Mouse (Mus musculus) olfactory bulb, adult 2 months (tissue): Measurements from ENCODE around the gene Acadm. TPM values are rescaled to one million over a fixed set of nuclear protein-coding genes. Genes with fewer than 3 reads are reported as not detected.

ENCODE experiments used
- H3K27ac ChIP-seq: fragments of 200-500 bp; 2 replicates; pipeline ENCODE4 v1.5.1; 2012; ENCODE audit warnings: low read depth, low read length; ENCODE audit not compliant: insufficient read depth
- H3K4me1 ChIP-seq: fragments of 200-500 bp; 2 replicates; pipeline ENCODE4 v1.6.1; 2012; ENCODE audit warnings: low read length; ENCODE audit not compliant: control insufficient read depth, insufficient read depth
- H3K4me3 ChIP-seq: fragments of 200-500 bp; 2 replicates; pipeline ENCODE4 v1.5.1; 2012; ENCODE audit warnings: mild to moderate bottlenecking, low read depth, low read length, moderate library complexity; ENCODE audit not compliant: insufficient read depth
- CTCF ChIP-seq: fragments of 200-500 bp; IDR thresholded peaks from 2 replicates; pipeline ENCODE4 v1.5.1; 2012; ENCODE audit warnings: low read depth, mild to moderate bottlenecking, low read length, moderate library complexity; ENCODE audit not compliant: insufficient read depth
- POLR2A ChIP-seq: fragments of 200-500 bp; IDR thresholded peaks from 2 replicates; pipeline ENCODE4 v1.6.1; 2012; ENCODE audit warnings: mild to moderate bottlenecking, low read depth, low read length, moderate library complexity; ENCODE audit not compliant: insufficient read depth
- WGBS: fragments of 180-500 bp; shearing (Covaris S2); methylation state at CpG from one replicate; pipeline ENCODE4 v1.1.7; 2018; 5-methylcytosine and 5-hydroxymethylcytosine counted together
- polyA plus RNA-seq: library from polyadenylated mRNA; stranded (reverse); fragments of >200 nt; gene quantifications from 2 replicates; pipeline ENCODE4 v1.2.4, GENCODE M21; 2012; ENCODE audit warnings: low replicate concordance; ENCODE audit not compliant: missing spikeins, insufficient read depth, insufficient read length

Acadm gene
- polyA plus RNA-seq, 1 experiment, result 570 TPM

DNA sequence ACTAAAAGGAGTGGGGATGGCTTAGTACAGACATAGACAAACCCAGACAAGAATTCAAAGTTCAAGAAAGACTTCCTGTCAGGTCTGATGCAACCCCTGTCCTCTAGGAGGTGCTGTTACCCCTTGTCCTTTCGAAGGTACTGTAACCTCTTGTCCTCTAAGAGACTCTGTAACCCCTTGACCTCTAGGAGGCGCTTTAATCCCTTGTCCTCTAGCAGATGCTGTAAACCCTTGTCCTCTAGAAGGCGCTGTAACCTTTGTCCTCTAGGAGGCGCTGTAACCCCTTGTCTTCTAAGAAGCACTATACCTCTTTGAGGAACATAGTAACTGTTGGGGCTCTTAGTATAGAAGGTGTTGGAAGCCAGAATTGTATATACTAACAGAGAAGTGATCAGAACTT lies 24.1 kb upstream of the Acadm start:
- no peak overlapping the region for H3K27ac ChIP-seq
- H3K4me3 ChIP-seq, result no peak overlapping the region
- 47% methylated on average over 4 of the region's 4 CpGs for WGBS
- TF ChIP-seq POLR2A (no peak), CTCF (no peak)
- peaks cover 3% of the 10 kb centered on the region; the same call in 1 of the 2 replicates for H3K4me1 ChIP-seq

DNA sequence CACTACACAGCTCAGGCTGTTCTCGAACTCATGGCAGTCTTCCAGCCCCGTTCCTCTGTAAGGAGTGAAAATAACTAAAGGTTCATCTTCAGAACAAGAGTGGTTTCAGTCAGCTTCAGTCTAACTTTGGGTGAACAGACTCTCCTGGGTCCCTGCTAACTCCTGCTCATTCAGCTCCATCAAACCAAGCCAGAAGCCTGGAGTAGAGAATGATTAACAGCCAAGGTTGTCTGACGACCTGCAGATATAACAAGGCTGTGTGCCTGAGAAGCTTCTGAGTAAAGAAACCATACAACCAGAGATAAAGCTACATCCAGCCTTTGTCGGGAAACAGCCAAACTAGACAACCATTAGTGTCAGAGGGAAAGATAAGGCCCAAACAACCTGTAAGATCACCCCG lies 23.0 kb upstream of the Acadm start:
- 93% methylated on average over 5 of the region's 5 CpGs for WGBS

DNA sequence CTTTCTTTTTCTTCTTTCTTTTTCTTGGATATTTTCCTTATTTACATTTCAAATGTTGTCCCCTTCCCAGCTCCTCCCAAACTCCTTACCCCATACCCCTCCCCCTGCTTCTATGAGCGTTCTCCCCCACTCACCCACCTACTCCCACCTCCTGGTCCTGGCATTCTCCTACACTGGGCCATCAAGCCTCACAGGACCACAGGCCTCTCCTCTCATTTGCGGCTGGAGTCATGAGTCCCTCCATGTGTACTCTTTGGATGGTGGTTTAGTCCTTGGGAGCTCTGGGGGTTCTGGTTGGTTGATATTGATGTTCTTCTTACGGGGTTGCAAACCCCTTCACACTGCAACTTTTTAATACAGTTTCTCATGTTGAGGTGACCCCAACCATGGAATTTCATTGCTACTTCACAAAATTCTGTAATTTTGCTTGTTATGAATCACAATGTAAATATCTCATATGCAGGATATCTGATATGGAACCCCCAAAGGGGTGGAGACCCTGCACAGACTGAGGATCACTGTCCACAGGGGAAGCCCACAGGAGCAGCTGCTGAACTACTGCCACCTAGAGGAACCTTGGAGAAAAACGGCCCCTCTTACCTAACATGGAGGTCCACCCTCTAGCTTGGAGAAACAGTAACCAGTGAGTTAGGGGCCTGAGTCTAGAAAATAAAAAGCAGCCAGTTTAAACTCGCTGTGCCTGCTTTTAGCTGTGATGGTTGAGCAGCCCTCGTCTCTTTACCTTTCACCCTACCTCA lies 17.4 kb upstream of the Acadm start:
- Histone ChIP-seq H3K4me3 (no peak overlapping the region), H3K27ac (no peak overlapping the region), H3K4me1 (no peaks in the 10 kb centered on the region)
- WGBS, result 78% methylated on average over 6 of the region's 6 CpGs
- no peak for TF ChIP-seq CTCF

More for the DNA sequence above, 23.0 kb upstream of the Acadm start:
- Histone ChIP-seq H3K4me3 (no peak overlapping the region), H3K4me1 (no peaks in the 10 kb centered on the region), H3K27ac (no peak overlapping the region)
- TF ChIP-seq CTCF (no peak), POLR2A (no peak)

DNA sequence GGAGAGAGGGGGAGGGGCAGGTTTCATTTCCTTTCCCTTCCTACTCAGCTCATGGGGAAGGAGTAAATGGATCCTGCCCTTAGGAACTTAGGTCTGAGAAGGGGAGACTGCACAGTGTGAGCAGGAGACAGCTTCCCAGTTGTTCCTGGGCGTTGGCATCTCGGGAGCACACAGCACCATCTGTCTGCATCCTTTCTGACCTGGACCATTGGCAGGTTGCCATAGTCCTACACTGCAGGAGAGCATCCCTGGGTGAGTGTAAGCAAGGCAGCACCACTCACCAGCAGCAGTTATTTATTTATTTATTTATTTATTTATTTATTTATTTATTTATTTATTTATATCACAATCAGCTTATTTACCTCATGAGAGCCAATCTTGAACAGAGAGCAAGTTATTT lies 16.5 kb upstream of the Acadm start:
- no peak for TF ChIP-seq POLR2A
- TF ChIP-seq CTCF, result no peak
- H3K4me3 ChIP-seq, result no peak overlapping the region
- H3K4me1 ChIP-seq, result no peaks in the 10 kb centered on the region
- 57% methylated on average over 2 of the region's 2 CpGs for whole genome bisulfite sequencing
- H3K27ac ChIP-seq, result no peak overlapping the region

DNA sequence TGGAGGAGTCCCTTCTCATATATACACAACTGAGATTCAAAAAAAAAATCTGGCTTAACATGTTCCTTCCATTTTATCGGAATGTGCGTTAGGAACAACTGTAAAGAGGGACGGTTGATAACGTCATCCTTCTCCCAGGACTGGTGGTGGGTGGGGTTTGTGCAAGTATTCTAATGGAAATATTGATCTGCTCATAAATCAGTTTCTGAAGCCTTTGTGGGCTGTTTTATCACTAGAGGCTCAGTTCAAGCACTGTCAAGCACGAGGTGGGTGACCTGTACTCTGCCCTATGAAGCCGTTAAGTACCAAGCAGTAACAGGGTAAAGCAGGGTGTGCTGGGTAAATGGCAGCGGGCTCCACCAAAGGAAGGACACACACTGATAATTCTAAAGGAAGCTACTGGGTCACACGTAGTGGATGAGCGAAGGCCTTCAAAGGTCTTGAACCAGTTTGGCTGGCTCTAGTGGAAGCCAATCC lies 15.3 kb upstream of the Acadm start:
- H3K27ac ChIP-seq, result no peak overlapping the region
- H3K4me1 ChIP-seq, result no peaks in the 10 kb centered on the region
- WGBS, result 86% methylated on average over 9 of the region's 9 CpGs
- no peak overlapping the region for H3K4me3 ChIP-seq
- TF ChIP-seq CTCF (no peak), POLR2A (no peak)

DNA sequence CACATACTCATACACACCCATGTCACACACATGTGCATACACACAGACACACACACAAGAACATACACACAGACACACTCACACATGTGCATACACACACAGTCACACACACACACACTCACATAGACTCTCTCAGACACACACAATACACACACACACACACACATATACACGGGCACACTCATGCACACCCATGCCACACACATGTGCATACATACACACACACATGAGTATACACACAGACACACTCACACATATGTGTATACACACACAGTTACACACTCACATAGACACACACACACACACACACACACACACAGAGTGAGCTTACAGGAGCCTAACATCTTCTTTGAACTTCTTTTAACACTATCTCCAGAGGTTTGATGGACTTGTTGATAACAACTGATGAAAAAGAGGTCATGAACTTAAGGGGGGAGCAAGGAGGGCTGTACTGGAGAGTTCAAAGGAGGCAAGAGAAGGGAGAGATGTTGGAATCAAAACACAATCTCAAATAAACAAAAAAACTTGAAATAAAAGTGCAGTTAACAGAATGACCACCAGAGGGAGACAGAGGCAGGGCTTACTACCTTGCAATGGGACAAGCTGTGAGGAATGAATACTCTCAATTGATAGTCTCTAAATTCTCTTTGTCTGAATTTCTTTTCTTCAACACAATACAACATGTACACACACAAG lies 14.8 kb upstream of the Acadm start:
- TF ChIP-seq POLR2A (no peak), CTCF (no peak)
- Histone ChIP-seq H3K4me1 (no peaks in the 10 kb centered on the region), H3K4me3 (no peak overlapping the region), H3K27ac (no peak overlapping the region)
- WGBS, result 90% methylated on average over 1 of the region's 1 CpGs

DNA sequence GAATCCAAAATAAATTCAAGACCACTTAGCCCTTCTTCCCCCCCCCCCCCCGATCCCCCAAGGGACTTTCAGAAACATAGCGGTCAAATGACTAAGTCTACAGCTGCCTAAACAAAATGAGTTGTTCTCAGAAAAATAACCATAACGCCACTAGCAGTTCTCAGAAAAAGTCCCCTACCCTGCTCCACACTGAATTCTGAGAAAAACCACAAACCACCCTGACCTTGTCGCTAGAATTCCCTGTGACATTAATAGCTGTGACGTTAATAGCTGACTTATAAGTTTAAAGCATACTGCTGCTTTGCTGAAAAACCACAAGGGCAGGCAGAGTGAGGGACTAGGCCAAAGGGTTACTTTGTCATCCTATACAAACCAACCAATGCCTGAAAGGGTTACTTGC lies 13.5 kb upstream of the Acadm start:
- H3K4me1 ChIP-seq, result no peaks in the 10 kb centered on the region
- no peak overlapping the region for H3K4me3 ChIP-seq
- TF ChIP-seq POLR2A (no peak), CTCF (no peak)
- 94% methylated on average over 5 of the region's 5 CpGs for WGBS
- no peak overlapping the region for H3K27ac ChIP-seq

DNA sequence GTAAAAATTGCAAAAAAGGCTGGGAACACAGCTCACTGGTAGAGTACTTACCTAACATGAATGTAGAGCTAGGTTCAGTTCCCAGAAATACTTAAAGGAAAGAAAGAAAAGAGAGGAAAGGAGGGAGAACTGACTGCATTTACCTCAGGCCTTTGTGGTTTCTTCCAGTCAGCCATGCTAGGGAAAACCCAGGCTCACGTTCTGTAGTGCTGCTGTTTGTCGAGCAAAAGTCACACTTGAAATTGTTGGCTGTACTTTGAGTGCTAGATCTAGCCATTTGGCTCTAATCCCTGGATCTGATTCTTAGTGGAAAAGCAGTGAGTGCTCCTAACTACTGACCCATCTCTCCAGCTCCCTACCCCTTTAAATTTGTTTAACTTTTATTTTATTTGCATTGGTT lies 3.7 kb upstream of the Acadm start:
- TF ChIP-seq POLR2A (no peak), CTCF (no peak)
- Histone ChIP-seq H3K27ac (no peak overlapping the region), H3K4me1 (no peaks in the 10 kb centered on the region), H3K4me3 (no peak overlapping the region)
- 75% methylated on average over 2 of the region's 2 CpGs for WGBS

DNA sequence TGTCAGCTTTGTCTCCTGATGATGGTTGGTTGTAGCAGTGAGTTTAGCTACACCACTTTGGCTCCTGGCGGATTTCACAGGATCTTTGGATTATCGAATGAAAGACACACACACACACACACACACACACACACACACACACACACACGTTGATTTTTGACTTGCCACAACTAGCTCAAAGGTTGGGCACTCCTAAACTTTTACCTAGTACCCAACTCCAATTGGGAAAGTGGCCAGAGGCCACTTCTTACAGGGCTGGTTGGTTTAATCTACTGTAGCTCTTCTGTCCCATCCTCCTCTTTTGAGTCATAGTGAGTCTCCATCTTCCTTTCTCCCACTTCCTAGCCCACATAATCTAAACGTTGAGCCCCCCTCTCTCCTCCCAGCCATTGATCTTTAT lies 2.8 kb upstream of the Acadm start:
- Histone ChIP-seq H3K4me1 (no peaks in the 10 kb centered on the region), H3K4me3 (no peak overlapping the region), H3K27ac (no peak overlapping the region)
- 80% methylated on average over 4 of the region's 4 CpGs for WGBS
- TF ChIP-seq CTCF (no peak), POLR2A (no peak)
